Mouse (Mus musculus): Measurements from ENCODE around the gene Pir. TPM values are rescaled to one million over a fixed set of nuclear protein-coding genes. Genes with fewer than 3 reads are reported as not detected.

Gene Pir
- 17.1 and 17.7 TPM in 2 replicates for polyA plus RNA-seq (2015; fragmentation: Nextera tagmentation; extraction: Ambion mirVana)

DNA sequence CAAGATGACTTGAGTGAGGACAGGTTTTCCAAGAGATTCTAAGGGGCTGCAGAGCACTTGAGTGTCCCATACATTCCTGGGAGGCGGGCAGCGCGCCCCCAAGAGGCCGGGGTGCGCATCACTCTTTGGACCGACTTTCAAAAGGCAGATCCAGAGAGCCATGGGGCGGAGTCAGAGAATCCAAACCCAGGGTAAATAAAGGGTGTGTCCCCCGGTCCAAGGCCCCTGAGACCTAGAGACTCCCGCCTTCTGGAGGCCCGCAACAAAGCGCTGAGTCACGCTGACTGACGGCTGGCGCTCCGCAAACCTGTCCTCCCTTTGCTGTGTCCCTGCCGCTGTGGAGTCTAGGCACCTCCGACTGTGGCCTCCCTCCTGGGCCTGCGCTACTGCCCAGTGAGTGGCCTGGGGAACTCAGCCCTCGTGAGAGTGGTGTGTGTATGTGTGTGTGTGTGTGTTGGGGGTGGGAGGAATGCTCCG, at the start of gene Pir:
Pir (plus strand) TSS at position 87 of the 477 bp plus-strand sequence.
- no peaks in the 10 kb centered on the region; the same call in 1 of the 2 replicates for H3K27me3 ChIP-seq (ENCODE audit: control insufficient read depth, insufficient read depth, low read depth, low read length)
- ATAC-seq (ENCODE audit: low read depth), result peak; percentile 93

DNA sequence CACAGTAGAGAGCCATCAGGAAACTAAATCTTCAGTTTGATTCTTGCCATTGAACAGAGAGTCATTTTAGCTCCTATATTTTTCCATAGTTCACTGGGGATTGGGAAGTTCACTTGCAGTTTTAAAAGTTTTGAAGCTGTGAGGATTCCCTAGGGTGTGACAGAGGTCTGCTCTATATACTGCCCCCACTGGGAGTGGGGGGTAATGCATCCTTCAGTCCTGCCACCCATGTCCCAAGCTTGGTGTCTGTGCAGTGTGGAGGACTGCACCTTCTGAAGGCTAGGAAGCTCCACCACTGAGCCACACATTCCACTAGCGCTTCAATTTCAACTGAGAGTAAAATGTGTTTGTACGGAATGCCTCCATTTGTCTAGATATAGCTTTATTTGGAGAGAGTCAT, 47.2 kb upstream of the Pir start:
- ATAC-seq (ENCODE audit: low read depth), result no peak
- Histone ChIP-seq H3K9me3 (ENCODE audit: control insufficient read depth, low read length) (no peaks in the 10 kb centered on the region), H3K27me3 (ENCODE audit: control insufficient read depth, insufficient read depth, low read depth, low read length) (no peaks in the 10 kb centered on the region), H3K4me3 (ENCODE audit: low read length) (no peak overlapping the region), H3K4me2 (ENCODE audit: low read depth, low read length) (no peak overlapping the region), H3K4me1 (replicated peaks; ENCODE audit: control insufficient read depth, insufficient read depth, low read length) (no peaks in the 10 kb centered on the region), H3K27ac (ENCODE audit: low read length) (no peak overlapping the region), H3K9ac (ENCODE audit: low read length) (no peak overlapping the region), H3K36me3 (ENCODE audit: control insufficient read depth, insufficient read depth, low read length) (no peaks in the 10 kb centered on the region)
- 72% methylated on average over 2 of the region's 2 CpGs for WGBS

More for the DNA sequence above, at the start of gene Pir:
- Histone ChIP-seq H3K9me3 (ENCODE audit: control insufficient read depth, low read length) (no peaks in the 10 kb centered on the region), H3K4me2 (ENCODE audit: low read depth, low read length) (peak within 1 kb of the TSS; percentile 57), H3K27ac (ENCODE audit: low read length) (peak within 1 kb of the TSS; percentile 39), H3K36me3 (ENCODE audit: control insufficient read depth, insufficient read depth, low read length) (no peaks in the 10 kb centered on the region), H3K4me3 (ENCODE audit: low read length) (peak within 1 kb of the TSS; percentile 47), H3K9ac (ENCODE audit: low read length) (peak within 1 kb of the TSS; percentile 69), H3K4me1 (replicated peaks; ENCODE audit: control insufficient read depth, insufficient read depth, low read length) (no peaks in the 10 kb centered on the region)
- WGBS, result 12% methylated on average over 20 of the region's 20 CpGs

DNA sequence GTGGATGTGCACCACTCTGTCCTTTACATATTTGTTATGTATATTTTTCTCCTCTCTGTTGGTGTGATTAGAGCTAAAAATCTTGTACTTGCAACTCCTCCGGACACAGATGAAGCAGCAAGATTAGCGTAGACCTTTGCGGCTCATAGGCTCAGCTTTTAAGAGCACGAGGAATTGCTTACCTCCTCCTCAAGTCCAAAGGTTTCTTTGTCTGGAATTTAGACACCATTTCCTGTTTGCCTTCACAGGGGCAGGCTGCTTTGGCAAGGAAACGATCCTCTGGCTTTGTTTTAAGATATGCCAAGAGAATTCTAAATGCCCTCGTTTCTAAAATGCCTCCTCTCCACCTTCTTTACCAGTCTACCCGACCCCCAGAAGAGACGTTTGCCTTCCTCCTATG, 35.8 kb upstream of the Pir start:
- 0 out of 2 replicates have a peak, but pooled peaks cover 2% of the 10 kb centered on the region for H3K4me1 ChIP-seq (replicated peaks; ENCODE audit: control insufficient read depth, insufficient read depth, low read length)
- H3K27me3 ChIP-seq (ENCODE audit: control insufficient read depth, insufficient read depth, low read depth, low read length), result no peaks in the 10 kb centered on the region
- 44% methylated on average over 8 of the region's 8 CpGs for WGBS
- no peak for ATAC-seq (ENCODE audit: low read depth)
- no peak overlapping the region for H3K4me3 ChIP-seq (ENCODE audit: low read length)
- H3K9ac ChIP-seq (ENCODE audit: low read length), result no peak overlapping the region
- H3K36me3 ChIP-seq (ENCODE audit: control insufficient read depth, insufficient read depth, low read length), result no peaks in the 10 kb centered on the region
- H3K9me3 ChIP-seq (ENCODE audit: control insufficient read depth, low read length), result no peaks in the 10 kb centered on the region
- H3K4me2 ChIP-seq (ENCODE audit: low read depth, low read length), result no peak overlapping the region
- H3K27ac ChIP-seq (ENCODE audit: low read length), result peak overlapping the region; percentile 59

DNA sequence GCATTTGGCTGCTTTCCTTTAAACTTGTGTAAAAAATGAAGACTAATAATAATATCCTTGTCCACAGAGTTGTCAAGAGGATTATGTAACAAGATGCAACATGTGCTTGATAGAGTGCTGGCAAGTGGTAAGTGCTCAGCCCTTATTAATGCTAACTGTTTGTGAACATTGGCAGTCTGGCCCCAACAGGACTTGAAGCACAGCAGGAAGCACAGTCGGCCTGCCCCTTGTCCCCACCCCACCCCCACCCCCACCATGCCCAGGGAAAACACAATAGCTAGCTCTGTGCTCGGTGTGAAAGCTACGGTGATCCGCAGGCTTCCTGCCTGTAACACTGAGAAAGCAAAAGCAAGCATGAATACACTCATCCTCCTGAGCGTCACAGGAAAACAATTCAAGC, 23.5 kb upstream of the Pir start:
- no peak overlapping the region for H3K4me3 ChIP-seq (ENCODE audit: low read length)
- no peaks in the 10 kb centered on the region for H3K36me3 ChIP-seq (ENCODE audit: control insufficient read depth, insufficient read depth, low read length)
- H3K27me3 ChIP-seq (ENCODE audit: control insufficient read depth, insufficient read depth, low read depth, low read length), result no peaks in the 10 kb centered on the region
- no peak overlapping the region for H3K9ac ChIP-seq (ENCODE audit: low read length)
- ATAC-seq (ENCODE audit: low read depth), result peak; percentile 77
- H3K27ac ChIP-seq (ENCODE audit: low read length), result no peak overlapping the region
- H3K4me1 ChIP-seq (replicated peaks; ENCODE audit: control insufficient read depth, insufficient read depth, low read length), result no peaks in the 10 kb centered on the region
- H3K4me2 ChIP-seq (ENCODE audit: low read depth, low read length), result peak overlapping the region; percentile 18; the same call in 1 of the 2 replicates
- no peaks in the 10 kb centered on the region for H3K9me3 ChIP-seq (ENCODE audit: control insufficient read depth, low read length)
- 17% methylated on average over 5 of the region's 5 CpGs for WGBS

DNA sequence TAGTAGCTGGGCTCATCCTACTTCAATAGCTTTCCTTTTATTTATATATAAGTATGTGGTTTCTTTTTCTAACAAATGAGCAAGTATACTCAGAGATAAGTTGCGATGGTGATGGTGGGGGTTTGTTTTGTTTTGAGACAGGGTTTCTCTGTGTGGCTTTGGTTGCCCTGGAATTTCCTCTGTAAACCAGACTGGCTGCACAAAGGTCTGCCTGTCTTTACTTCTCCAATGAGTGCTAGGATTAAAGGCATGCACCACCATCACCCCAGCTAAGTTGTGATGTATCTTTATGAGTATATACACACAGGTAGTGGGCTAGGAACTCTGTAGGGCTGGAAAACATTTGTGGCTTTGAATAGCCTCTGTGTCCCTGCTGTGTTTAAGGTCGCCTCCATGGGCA, 22.4 kb upstream of the Pir start:
- Histone ChIP-seq H3K4me2 (ENCODE audit: low read depth, low read length) (no peak overlapping the region), H3K9ac (ENCODE audit: low read length) (no peak overlapping the region), H3K4me3 (ENCODE audit: low read length) (no peak overlapping the region), H3K9me3 (ENCODE audit: control insufficient read depth, low read length) (no peaks in the 10 kb centered on the region), H3K27ac (ENCODE audit: low read length) (no peak overlapping the region), H3K36me3 (ENCODE audit: control insufficient read depth, insufficient read depth, low read length) (no peaks in the 10 kb centered on the region), H3K27me3 (ENCODE audit: control insufficient read depth, insufficient read depth, low read depth, low read length) (no peaks in the 10 kb centered on the region), H3K4me1 (replicated peaks; ENCODE audit: control insufficient read depth, insufficient read depth, low read length) (no peaks in the 10 kb centered on the region)
- no peak for ATAC-seq (ENCODE audit: low read depth)
- 48% methylated on average over 2 of the region's 2 CpGs for WGBS

DNA sequence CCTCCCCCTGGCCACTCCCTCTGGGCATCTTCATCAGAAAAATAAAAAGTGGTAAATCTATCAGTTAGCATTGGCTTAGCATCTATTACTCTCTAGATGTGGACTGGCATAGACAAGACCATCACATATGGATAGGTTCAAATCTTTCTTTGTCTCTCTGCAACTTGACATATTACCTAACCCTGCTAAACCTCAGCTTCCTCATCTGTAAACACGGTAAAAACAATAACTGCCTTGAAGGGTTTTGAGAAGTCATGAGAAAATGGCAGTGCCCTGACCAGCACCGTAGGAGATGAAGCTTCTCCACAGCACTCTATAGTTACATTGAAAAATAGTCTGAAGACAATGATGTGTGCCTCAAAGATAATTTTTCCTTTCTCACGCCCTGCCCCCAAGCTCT, 12.6 kb upstream of the Pir start:
- no peak for ATAC-seq (ENCODE audit: low read depth)
- Histone ChIP-seq H3K4me2 (ENCODE audit: low read depth, low read length) (no peak overlapping the region), H3K9me3 (ENCODE audit: control insufficient read depth, low read length) (no peaks in the 10 kb centered on the region), H3K4me3 (ENCODE audit: low read length) (no peak overlapping the region), H3K36me3 (ENCODE audit: control insufficient read depth, insufficient read depth, low read length) (no peaks in the 10 kb centered on the region), H3K27me3 (ENCODE audit: control insufficient read depth, insufficient read depth, low read depth, low read length) (no peaks in the 10 kb centered on the region; the same call in 1 of the 2 replicates), H3K4me1 (replicated peaks; ENCODE audit: control insufficient read depth, insufficient read depth, low read length) (no peaks in the 10 kb centered on the region), H3K9ac (ENCODE audit: low read length) (no peak overlapping the region), H3K27ac (ENCODE audit: low read length) (no peak overlapping the region)
- 80% methylated on average over 3 of the region's 3 CpGs for WGBS

DNA sequence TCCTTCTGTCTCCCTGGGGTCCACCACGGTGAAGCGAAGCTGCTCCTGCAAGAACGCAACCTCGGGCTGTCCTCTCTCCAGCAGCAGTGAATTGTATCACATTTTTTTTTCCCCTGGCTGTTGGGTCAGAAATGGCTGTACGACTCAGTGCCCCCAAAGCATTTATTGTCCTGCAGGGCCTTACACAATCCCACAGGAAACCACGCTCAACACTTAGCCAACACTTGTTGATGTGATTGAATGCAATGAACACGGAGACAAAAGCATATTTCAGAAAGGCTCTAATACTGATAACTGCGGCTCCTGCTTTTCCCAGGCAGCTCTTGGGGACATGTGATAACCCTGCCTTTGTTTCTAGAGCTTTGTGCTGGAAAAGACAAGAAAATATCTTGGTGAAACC, 11.1 kb upstream of the Pir start, which contains the start of gene Bmx:
Bmx (minus strand) TSS at position 137 of the 400 bp plus-strand sequence.
- Histone ChIP-seq H3K36me3 (ENCODE audit: control insufficient read depth, insufficient read depth, low read length) (no peaks in the 10 kb centered on the region), H3K9me3 (ENCODE audit: control insufficient read depth, low read length) (no peaks in the 10 kb centered on the region), H3K4me2 (ENCODE audit: low read depth, low read length) (no peak within 1 kb of the TSS), H3K9ac (ENCODE audit: low read length) (no peak within 1 kb of the TSS), H3K4me3 (ENCODE audit: low read length) (no peak within 1 kb of the TSS), H3K27ac (ENCODE audit: low read length) (no peak within 1 kb of the TSS), H3K4me1 (replicated peaks; ENCODE audit: control insufficient read depth, insufficient read depth, low read length) (no peaks in the 10 kb centered on the region), H3K27me3 (ENCODE audit: control insufficient read depth, insufficient read depth, low read depth, low read length) (no peaks in the 10 kb centered on the region; the same call in 1 of the 2 replicates)
- ATAC-seq (ENCODE audit: low read depth), result no peak
- WGBS, result 52% methylated on average over 8 of the region's 8 CpGs

DNA sequence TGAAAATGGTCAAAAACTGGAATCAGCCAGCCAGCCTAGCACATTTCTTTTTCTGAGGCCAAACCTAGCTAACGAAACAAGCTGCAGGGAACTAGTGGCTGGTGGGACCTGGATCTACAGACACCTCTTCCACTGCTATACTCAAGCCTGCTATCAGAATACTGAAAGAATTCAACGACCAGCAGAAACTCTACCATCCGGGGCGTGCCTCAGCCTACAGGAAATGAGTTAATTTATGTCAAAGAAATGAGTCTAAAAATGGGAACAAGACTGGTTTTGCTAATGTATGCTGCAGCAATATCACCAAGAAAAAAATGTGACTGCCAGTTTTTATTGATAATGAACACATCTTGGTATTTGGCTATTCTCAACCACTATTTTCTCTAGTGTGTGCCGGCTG, 10.5 kb upstream of the Pir start:
- Histone ChIP-seq H3K27ac (ENCODE audit: low read length) (no peak overlapping the region), H3K36me3 (ENCODE audit: control insufficient read depth, insufficient read depth, low read length) (no peaks in the 10 kb centered on the region), H3K27me3 (ENCODE audit: control insufficient read depth, insufficient read depth, low read depth, low read length) (no peaks in the 10 kb centered on the region; the same call in 1 of the 2 replicates), H3K9me3 (ENCODE audit: control insufficient read depth, low read length) (no peaks in the 10 kb centered on the region), H3K4me1 (replicated peaks; ENCODE audit: control insufficient read depth, insufficient read depth, low read length) (no peaks in the 10 kb centered on the region), H3K9ac (ENCODE audit: low read length) (no peak overlapping the region), H3K4me2 (ENCODE audit: low read depth, low read length) (no peak overlapping the region), H3K4me3 (ENCODE audit: low read length) (no peak overlapping the region)
- ATAC-seq (ENCODE audit: low read depth), result no peak
- WGBS, result 62% methylated on average over 5 of the region's 5 CpGs

DNA sequence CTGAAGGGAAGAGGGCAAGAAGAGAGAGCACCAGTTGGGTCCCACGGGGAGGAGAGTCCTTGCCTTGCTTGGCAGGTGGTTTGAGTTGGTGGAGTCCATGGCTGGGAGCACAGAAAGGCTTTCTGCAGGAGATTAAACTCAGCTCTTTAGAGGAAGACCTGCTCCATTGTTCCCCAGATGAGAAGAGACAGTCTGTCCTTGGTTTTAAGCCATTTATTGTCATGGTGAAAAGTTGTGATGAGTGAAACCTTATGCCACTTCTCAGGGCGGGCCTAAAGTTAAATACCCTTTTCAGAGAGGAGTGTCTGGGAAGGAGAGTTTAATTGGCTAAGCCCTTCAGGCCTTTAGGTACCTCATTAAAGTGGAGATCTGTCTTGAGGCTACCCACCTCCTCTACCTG, 6.9 kb upstream of the Pir start:
- Histone ChIP-seq H3K4me3 (ENCODE audit: low read length) (no peak overlapping the region), H3K4me1 (replicated peaks; ENCODE audit: control insufficient read depth, insufficient read depth, low read length) (no peaks in the 10 kb centered on the region), H3K9me3 (ENCODE audit: control insufficient read depth, low read length) (no peaks in the 10 kb centered on the region), H3K27ac (ENCODE audit: low read length) (no peak overlapping the region), H3K36me3 (ENCODE audit: control insufficient read depth, insufficient read depth, low read length) (no peaks in the 10 kb centered on the region), H3K4me2 (ENCODE audit: low read depth, low read length) (no peak overlapping the region), H3K9ac (ENCODE audit: low read length) (no peak overlapping the region), H3K27me3 (ENCODE audit: control insufficient read depth, insufficient read depth, low read depth, low read length) (no peaks in the 10 kb centered on the region)
- ATAC-seq (ENCODE audit: low read depth), result no peak
- WGBS, result 72% methylated on average over 2 of the region's 2 CpGs

DNA sequence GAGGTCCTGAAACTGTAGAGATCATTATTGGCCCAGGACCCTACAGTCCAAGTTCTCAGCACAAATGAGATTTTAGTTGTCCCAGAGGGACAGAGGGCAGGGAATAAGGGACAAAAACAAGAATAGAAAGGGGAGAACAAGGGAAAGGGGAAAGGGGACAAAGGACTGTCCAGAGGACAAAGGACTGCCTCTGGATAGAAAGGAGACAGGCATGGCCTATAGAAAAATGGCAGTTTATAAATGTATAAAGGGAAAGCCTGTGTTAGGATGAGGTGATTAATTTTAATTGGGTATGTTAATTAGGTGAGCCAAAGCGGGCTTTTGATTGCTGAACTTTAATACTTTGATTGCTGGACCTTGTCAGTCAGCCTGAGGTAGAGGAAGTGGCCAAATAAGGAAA, 4.3 kb upstream of the Pir start:
- H3K4me3 ChIP-seq (ENCODE audit: low read length), result no peak overlapping the region
- no peak overlapping the region for H3K27ac ChIP-seq (ENCODE audit: low read length)
- H3K27me3 ChIP-seq (ENCODE audit: control insufficient read depth, insufficient read depth, low read depth, low read length), result no peaks in the 10 kb centered on the region
- ATAC-seq (ENCODE audit: low read depth), result no peak
- no peaks in the 10 kb centered on the region for H3K36me3 ChIP-seq (ENCODE audit: control insufficient read depth, insufficient read depth, low read length)
- H3K9me3 ChIP-seq (ENCODE audit: control insufficient read depth, low read length), result no peaks in the 10 kb centered on the region
- no peaks in the 10 kb centered on the region for H3K4me1 ChIP-seq (replicated peaks; ENCODE audit: control insufficient read depth, insufficient read depth, low read length)
- no peak overlapping the region for H3K4me2 ChIP-seq (ENCODE audit: low read depth, low read length)
- no peak overlapping the region for H3K9ac ChIP-seq (ENCODE audit: low read length)
- 63% methylated on average over 1 of the region's 1 CpGs for WGBS
